ENCODE assay signal across 10 mouse cellular contexts in the genomic region with DNA sequence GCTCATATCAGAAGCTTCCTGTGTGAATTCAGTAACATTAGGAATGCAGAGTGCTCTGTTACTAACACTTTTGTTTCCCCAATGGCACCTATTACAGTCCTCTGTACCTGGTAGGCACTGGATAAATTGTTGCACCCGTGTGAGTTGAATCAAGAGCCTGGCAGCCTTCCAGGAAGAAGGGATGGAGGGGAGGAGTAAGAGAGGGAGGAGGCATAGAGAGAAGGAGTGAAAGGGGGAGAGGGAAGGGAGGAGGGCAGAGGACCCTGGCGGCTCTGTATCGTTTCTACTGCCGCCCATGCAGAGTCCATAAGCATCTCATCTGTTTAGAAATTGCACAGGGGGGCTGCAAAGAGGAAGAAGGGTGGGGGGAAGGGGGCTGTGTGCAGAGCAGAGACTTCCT.
DNase-seq lines count a peak whose midpoint lies in the region; ATAC-seq and TF ChIP-seq lines count a peak whose summit lies in the region.
"Had no signal": no experiment of that assay in that cellular context is flagged by ENCODE, and none has a peak within 500 bp of the region (broad histone marks: within the 10 kb centered on the region; RNA-seq: fewer than 3 reads in every experiment).

No protein-coding gene starts in this region.

- H3K4me3 ChIP-seq in kidney, embryonic 15.5 days (replicated peaks), result no peak overlapping the region
- no peak overlapping the region for H3K4me3 ChIP-seq in forebrain, embryonic 15.5 days
- no peak overlapping the region for H3K4me3 ChIP-seq in limb, embryonic 14.5 days (replicated peaks; ENCODE audit: low read length)
- H3K4me3 ChIP-seq: heart, embryonic 15.5 days; liver, embryonic 15.5 days had no signal

- H3K9ac ChIP-seq in kidney, embryonic 15.5 days, result no peak overlapping the region
- no peak overlapping the region for H3K9ac ChIP-seq in forebrain, embryonic 15.5 days (replicated peaks)
- no peak overlapping the region for H3K9ac ChIP-seq in limb, embryonic 14.5 days (ENCODE audit: low read depth, low read length, severe bottlenecking)
- H3K9ac ChIP-seq: heart, embryonic 15.5 days; liver, embryonic 15.5 days had no signal

- no peak for TF ChIP-seq CTCF in brain, embryonic 14.5 days (IDR thresholded peaks at IDR 0.05; ENCODE audit: borderline replicate concordance, extremely low read depth, insufficient read depth, insufficient read length)

- H3K4me2 ChIP-seq in kidney, embryonic 15.5 days, result peak overlapping the region; percentile 38
- no peak overlapping the region for H3K4me2 ChIP-seq in forebrain, embryonic 15.5 days (replicated peaks)
- peak overlapping the region; percentile 17; the same call in 1 of the 2 replicates for H3K4me2 ChIP-seq in limb, embryonic 14.5 days (replicated peaks; ENCODE audit: low read depth, low read length, severe bottlenecking)
- H3K4me2 ChIP-seq: heart, embryonic 15.5 days; liver, embryonic 15.5 days had no signal

- peaks cover 29% of the 10 kb centered on the region for H3K4me1 ChIP-seq in kidney, embryonic 15.5 days
- peaks cover 10% of the 10 kb centered on the region for H3K4me1 ChIP-seq in forebrain, embryonic 15.5 days
- H3K4me1 ChIP-seq in limb, embryonic 14.5 days (ENCODE audit: control insufficient read depth, insufficient read depth, low read length), result peaks cover 18% of the 10 kb centered on the region
- H3K4me1 ChIP-seq: liver, embryonic 15.5 days had no signal

- H3K27ac ChIP-seq in kidney, embryonic 15.5 days, result peak overlapping the region; percentile 59
- 0 out of 2 replicates have a peak overlapping the region, but pooled peaks have one; percentile 17 for H3K27ac ChIP-seq in forebrain, embryonic 15.5 days (replicated peaks)
- peak overlapping the region; percentile 55 for H3K27ac ChIP-seq in limb, embryonic 14.5 days (replicated peaks; ENCODE audit: low read depth, low read length)
- H3K27ac ChIP-seq: heart, embryonic 15.5 days; liver, embryonic 15.5 days had no signal

- no peaks in the 10 kb centered on the region for H3K27me3 ChIP-seq in kidney, embryonic 15.5 days
- no peaks in the 10 kb centered on the region for H3K27me3 ChIP-seq in forebrain, embryonic 15.5 days
- no peaks in the 10 kb centered on the region for H3K27me3 ChIP-seq in limb, embryonic 14.5 days (ENCODE audit: control insufficient read depth, insufficient read depth, low read length)
- H3K27me3 ChIP-seq: heart, embryonic 15.5 days; liver, embryonic 15.5 days had no signal

- no peaks in the 10 kb centered on the region for H3K36me3 ChIP-seq in kidney, embryonic 15.5 days
- H3K36me3 ChIP-seq in forebrain, embryonic 15.5 days, result no peaks in the 10 kb centered on the region
- H3K36me3 ChIP-seq in limb, embryonic 14.5 days (ENCODE audit: control insufficient read depth, insufficient read depth, low read length), result no peaks in the 10 kb centered on the region
- H3K36me3 ChIP-seq: heart, embryonic 15.5 days; liver, embryonic 15.5 days had no signal

- ATAC-seq in kidney, embryonic 15.5 days (replicated peaks; ENCODE audit: low FRiP score), result no peak
- ATAC-seq in forebrain, embryonic 15.5 days (replicated peaks), result no peak; the same call in 1 of the 2 replicates
- ATAC-seq in limb, embryonic 14.5 days (ENCODE audit: low FRiP score, low read depth), result peak; percentile 57; the same call in 1 of the 2 replicates
- no peak for ATAC-seq in megakaryocyte progenitor cell, adult 5-6 weeks (replicated peaks; ENCODE audit: poor library complexity)

- H3K9me3 ChIP-seq in kidney, embryonic 15.5 days (replicated peaks), result no peaks in the 10 kb centered on the region
- H3K9me3 ChIP-seq in forebrain, embryonic 15.5 days, result no peaks in the 10 kb centered on the region
- no peaks in the 10 kb centered on the region for H3K9me3 ChIP-seq in limb, embryonic 14.5 days (ENCODE audit: control insufficient read depth, low read length)
- H3K9me3 ChIP-seq: heart, embryonic 15.5 days; liver, embryonic 15.5 days had no signal

- DNase-seq in kidney, postnatal 36 days, result no peak
- peak; percentile 62 for DNase-seq in brain, embryonic 14.5 days (ENCODE audit: low read depth)
- DNase-seq in limb, embryonic 14.5 days (ENCODE audit: low spot score), result peak; percentile 18
- DNase-seq in cerebellum, adult 9-11 months, result no peak
- DNase-seq in ovary, postnatal 36 days (ENCODE audit: low spot score), result no peak

- WGBS in kidney, embryonic 15.5 days, result 6% methylated on average over 4 of the region's 4 CpGs
- 13% methylated on average over 4 of the region's 4 CpGs for WGBS in forebrain, embryonic 15.5 days
- WGBS in limb, embryonic 14.5 days, result 5% methylated on average over 4 of the region's 4 CpGs

- no peak for TF ChIP-seq POLR2A in brain, embryonic 14.5 days (IDR thresholded peaks at IDR 0.05; ENCODE audit: borderline replicate concordance, extremely low read depth, insufficient read depth, insufficient read length, poor library complexity, severe bottlenecking)
- TF ChIP-seq POLR2A in limb, embryonic 14.5 days (IDR thresholded peaks at IDR 0.05; ENCODE audit: borderline replicate concordance, extremely low read depth, insufficient read depth, insufficient read length), result no peak

Comparison
In these comparisons a context has a peak if more than half of its experiments do, and no peak if none do; other contexts are left out.
1. DNase-seq: peak in brain, embryonic 14.5 days (single experiment) and limb, embryonic 14.5 days (single experiment); none in kidney, postnatal 36 days (0 of 2), cerebellum, adult 9-11 months (single experiment) and ovary, postnatal 36 days (single experiment).
2. Peak in every context shown above with its lines, with median percentiles within 50 percentile points of each other: H3K27ac ChIP-seq.